Mouse (Mus musculus) heart, postnatal 25 days (tissue): ENCODE data around the gene Klb. TPM values are rescaled to one million over a fixed set of nuclear protein-coding genes. Genes with fewer than 3 reads are reported as not detected.
A peak's percentile ranks its signal among the peaks of the same experiment; 100 is the strongest.

Source experiments
- DNase-seq: peaks from one replicate; pipeline ENCODE4 v3.0.0; 2022; ENCODE audit warnings: low spot score
- intact Hi-C: fragments of 180-260 bp; cut with DNase I; formaldehyde crosslinking; loops from one replicate; pipeline ENCODE4 v1.15.1; 2025
- total RNA-seq, 2 experiments: library from RNA; stranded (reverse); gene quantifications; 2 replicates each; pipeline ENCODE4 v1.2.3; 2021

The Klb gene
- total RNA-seq, 2 experiments from 2014 or later: 0.31 TPM; not detected in 1

DNA sequence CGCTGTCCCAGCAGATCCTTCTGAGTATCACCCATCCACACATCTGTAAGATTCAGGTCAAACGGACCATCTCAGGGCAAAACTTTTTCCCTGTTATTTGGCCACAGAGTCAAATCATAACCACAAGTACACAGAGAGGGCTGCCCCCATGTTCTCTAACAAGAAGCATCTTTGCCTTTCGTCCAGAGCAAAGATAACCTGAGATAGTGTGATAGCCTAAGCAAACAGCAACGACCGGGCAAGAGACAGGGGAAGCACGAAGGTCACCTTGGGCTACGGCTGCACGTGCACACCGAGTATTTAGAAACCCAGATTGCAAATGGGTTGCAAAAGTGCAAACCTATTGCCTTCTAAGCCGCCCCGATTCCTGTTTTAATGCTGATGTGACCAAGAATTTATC, 19.7 kb downstream of the Klb start:
- intact Hi-C loops: no loop called here
- DNase-seq: no peak

GRCm38 (mm10) chr5:65371551-65371950, 23.4 kb downstream of the Klb start:
- intact Hi-C loops: no loop called here
- DNase-seq: no peak

DNA sequence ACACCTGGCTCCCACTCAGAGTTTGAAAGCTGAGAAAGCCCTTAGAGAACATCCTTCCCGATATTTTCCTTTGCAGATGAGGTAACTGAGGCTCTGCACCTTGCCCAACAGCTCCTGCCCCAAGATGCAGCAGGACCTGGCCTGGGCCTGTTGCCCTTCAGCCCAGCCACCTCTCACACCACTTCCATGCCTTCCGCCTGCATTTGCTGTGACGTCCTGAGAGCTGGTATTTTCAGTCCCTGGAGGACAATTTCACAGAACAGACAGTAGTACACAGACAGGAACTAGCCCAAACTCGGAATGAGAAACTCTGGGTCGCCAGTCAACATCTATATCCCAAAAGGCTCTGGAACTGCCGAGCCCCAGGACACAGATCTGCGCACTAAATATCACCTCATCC, 26.6 kb downstream of the Klb start:
- intact Hi-C loops: no loop called here

GRCm38 (mm10) chr5:65385704-65386103, 37.6 kb downstream of the Klb start:
- DNase-seq: no peak
- intact Hi-C loops: no loop called here

More for the DNA sequence above, 26.6 kb downstream of the Klb start:
- DNase-seq: no peak

- DNase-seq: no peak
- intact Hi-C loops: no loop called here
Measured at GRCm38 (mm10) chr5:65387008-65387867, 39.1 kb downstream of the Klb start.

- intact Hi-C loops: loop anchor here (2.0 to 10.0 kb wide), 2 partner anchors 54 to 386 kb away; no protein-coding TSS in a partner anchor
Measured at GRCm38 (mm10) chr5:65390648-65391644, 42.8 kb downstream of the Klb start, which contains the start of the genes Rpl9 and Lias. Gene Rpl9, minus strand, starts transcription at chr5:65391444. Gene Lias, plus strand, starts transcription at chr5:65391497.

GRCm38 (mm10) chr5:65391753-65392152, 43.6 kb downstream of the Klb start:
- intact Hi-C loops: loop anchor here (2.0 to 10.0 kb wide), 2 partner anchors 55 to 387 kb away; no protein-coding TSS in a partner anchor
- no peak for DNase-seq

More at GRCm38 (mm10) chr5:65390648-65391644, 42.8 kb downstream of the Klb start, which contains the start of the genes Rpl9 and Lias:
- peak; percentile 95 for DNase-seq

DNA sequence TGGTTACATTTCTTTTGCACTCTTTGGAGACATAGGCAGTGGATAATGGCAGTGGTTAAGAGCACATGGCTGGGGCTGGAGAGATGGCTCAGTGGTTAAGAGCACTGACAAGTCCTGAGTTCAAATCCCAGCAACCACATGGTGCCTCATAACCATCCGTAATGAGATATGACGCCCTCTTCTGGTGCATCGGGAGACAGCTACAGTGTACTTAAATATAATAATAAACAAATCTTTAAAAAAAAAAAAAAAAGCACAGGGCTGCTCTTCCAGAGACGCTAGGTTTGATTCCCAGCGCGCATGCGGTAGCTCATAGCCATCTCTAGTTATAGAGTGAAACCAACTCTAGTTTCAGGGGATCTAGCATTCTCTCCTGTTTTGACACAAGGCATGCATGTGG, 46.3 kb downstream of the Klb start:
- intact Hi-C loops: loop anchor here (10.0 kb wide), 1 partner anchor 390 kb away; no protein-coding TSS in a partner anchor

DNA sequence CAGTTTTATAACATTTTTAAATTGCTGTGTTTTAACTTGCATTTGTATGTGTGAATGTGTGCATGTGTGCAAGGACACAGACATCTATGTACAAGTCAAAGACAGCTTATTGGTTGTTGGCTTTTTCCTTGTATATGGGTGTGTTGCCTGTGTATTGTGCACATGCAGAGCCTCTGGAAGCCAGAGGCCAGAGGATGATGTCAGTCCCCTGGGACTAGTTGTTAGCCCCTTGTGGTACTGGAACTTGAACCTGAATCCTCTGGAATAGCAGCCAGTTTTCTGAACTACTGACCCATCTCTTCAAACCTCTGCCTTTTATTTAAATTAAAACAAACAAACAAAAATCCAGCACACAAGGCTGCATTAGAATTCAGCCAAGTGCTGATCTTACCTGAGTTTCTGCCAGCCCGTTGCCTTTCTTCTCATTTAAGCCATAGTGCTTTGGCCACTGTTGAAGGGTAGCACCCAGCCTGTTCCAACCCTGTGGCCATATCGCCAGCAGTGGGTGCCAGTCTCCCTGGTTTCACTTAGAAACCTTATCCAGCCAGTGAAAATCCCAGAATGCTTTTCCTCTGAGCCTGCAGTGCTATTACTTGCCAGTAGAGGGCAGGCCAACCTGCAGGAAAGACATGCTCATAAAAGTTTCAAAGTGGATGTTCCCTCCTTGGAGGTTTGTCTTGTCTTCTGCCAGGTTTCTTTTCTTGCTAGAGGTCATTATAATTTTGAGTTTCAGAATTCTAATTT, 53.3 kb downstream of the Klb start:
- intact Hi-C loops: loop anchor here (1.0 to 5.0 kb wide), 3 partner anchors 131 to 366 kb away; no protein-coding TSS in a partner anchor
- peak; percentile 47 for DNase-seq

More for the DNA sequence above, 46.3 kb downstream of the Klb start:
- DNase-seq: no peak

GRCm38 (mm10) chr5:65407989-65408388, 59.9 kb downstream of the Klb start:
- intact Hi-C loops: no loop called here
- DNase-seq: no peak

- DNase-seq: no peak
- intact Hi-C loops: no loop called here
Measured at GRCm38 (mm10) chr5:65415653-65416458, 67.7 kb downstream of the Klb start.

DNA sequence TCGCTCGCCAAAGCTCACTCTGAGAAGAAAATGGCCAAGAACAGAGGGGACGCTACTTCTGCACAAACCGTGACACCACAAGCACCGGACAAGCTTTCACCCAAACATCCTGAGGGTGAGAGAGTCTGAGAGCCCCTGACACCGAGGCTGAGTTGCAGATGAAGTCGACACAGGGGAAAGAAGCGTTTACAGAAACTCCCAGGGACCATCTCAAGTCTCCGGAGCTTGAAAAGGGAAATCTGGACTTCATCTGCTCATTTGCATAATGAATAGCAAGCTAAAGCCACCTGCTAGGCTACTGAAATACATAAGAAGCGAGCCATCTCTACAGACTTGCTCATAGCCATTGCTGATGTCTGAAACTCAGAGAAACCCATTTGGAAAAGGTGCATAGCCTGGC, 71.0 kb downstream of the Klb start:
- intact Hi-C loops: no loop called here
- DNase-seq: no peak

DNA sequence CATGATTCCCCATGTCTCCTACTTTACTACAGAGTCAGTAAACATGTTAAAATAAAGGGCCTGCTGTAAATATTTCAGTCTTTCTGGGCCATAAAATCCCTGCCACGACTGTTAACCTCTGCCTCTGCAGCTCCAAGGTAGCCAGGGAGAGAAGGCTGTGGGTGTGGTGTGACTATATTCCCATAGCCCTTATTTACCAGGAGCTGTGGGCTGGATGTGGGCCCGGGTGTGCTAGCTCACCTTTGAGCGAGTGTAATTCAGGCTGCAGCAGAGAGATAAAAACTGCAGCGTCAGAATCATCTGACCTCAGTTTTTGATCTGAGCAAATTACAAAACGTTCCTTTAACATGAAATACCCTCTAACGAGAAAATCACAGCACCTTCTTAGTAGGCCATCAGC, 72.7 kb downstream of the Klb start:
- DNase-seq: no peak
- intact Hi-C loops: no loop called here

- intact Hi-C loops: no loop called here
- DNase-seq: no peak
Measured at GRCm38 (mm10) chr5:65422803-65423202, 74.7 kb downstream of the Klb start.

GRCm38 (mm10) chr5:65424215-65424614, 76.1 kb downstream of the Klb start:
- intact Hi-C loops: no loop called here
- DNase-seq: no peak

DNA sequence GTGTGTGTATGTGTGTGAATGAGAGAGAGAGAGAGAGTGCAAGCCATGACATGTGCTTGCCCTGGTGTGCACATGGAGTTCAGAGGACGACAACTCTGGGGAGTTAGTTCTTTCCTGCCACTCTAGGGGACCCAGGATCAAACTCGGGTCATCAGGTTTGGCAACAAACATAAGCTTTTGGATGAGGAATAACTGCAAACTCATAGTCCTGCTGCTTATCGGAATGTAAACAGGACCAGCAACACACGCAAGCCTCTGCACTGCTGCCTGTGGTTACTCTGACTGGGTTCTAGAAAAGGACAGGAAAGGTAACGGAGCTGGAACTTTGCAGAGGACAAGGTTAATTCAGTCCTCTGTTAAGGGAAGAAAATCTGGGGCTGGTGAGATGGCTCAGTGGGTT, 77.1 kb downstream of the Klb start:
- intact Hi-C loops: no loop called here
- DNase-seq: no peak

GRCm38 (mm10) chr5:65428321-65428720, 80.2 kb downstream of the Klb start:
- no peak for DNase-seq
- intact Hi-C loops: no loop called here

DNA sequence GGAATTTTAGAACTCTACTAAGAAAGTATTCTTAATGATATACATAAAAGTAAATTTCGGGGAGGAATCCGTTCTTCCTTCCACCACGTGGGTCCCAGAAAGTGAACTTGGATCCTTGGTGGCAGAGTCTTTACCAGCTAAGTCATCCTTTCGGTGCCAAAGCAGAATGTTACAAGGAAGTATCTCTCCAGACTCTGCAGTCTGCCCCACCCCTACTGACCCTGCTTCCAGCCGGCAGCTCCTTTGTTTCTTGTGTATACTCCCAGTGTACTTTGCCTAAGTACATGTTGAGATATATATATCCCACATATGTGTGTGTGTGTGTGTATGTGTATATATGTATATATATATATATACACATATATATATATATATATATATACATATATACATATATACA, 81.3 kb downstream of the Klb start:
- intact Hi-C loops: no loop called here
- no peak for DNase-seq
